Mouse (Mus musculus) brain, adult 2 months (tissue): ENCODE results near the gene Scpep1.

Experiments used
- DNase-seq: peaks from one replicate; pipeline ENCODE4 v3.0.0; 2011; ENCODE audit warnings: low read depth, low spot score

The Scpep1 gene

DNA sequence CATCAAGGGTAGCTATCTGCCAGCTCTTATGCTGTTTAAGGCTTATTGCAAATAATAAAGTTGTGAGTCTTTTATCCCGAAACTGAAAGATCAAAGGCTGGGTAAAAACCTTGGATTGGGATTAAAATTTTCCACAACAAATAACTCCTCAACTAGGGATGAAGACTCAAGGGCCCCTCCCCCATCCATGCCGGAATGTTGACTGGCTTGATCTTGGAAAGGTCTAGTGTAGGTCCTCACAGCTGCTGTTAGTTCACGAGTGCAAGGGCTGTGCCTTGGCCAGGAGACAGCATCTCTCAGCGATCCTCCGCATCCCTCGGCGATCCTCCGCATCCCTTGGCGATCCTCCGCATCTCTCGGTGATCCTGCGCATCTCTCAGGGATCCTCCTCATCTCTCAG, 77.3 kb downstream of the Scpep1 start:
- no peak for DNase-seq
